29 mouse cellular contexts compared by ENCODE assay signal in genomic region chr1:51739252-51739852, GRCm38 (mm10).
A peak's percentile ranks its signal among the peaks of the same experiment; 100 is the strongest.
DNase-seq lines count a peak whose midpoint lies in the region; ATAC-seq and TF ChIP-seq lines count a peak whose summit lies in the region.
"Had no signal": no experiment of that assay in that cellular context is flagged by ENCODE, and none has a peak within 500 bp of the region (broad histone marks: within the 10 kb centered on the region; RNA-seq: fewer than 3 reads in every experiment).

No protein-coding gene starts in this region.

- ATAC-seq in limb, embryonic 11.5 days (ENCODE audit: insufficient number of reproducible peaks, low FRiP score, low TSS enrichment, low read depth) = no peak
- ATAC-seq in lung, postnatal 0 days = peak; percentile 76
- ATAC-seq in intestine, embryonic 15.5 days = no peak
- ATAC-seq: CD4-positive, CD25-positive, alpha-beta regulatory T cell, adult 4 months; forebrain, embryonic 16.5 days; liver, embryonic 12.5 days; liver, postnatal 0 days had no signal

- no peak overlapping the region for H3K4me3 ChIP-seq in gastrocnemius, adult 2 months
- H3K4me3 ChIP-seq in limb, embryonic 11.5 days (ENCODE audit: low read depth, low read length) = no peak overlapping the region
- H3K4me3 ChIP-seq in limb, embryonic 10.5 days = no peak overlapping the region
- H3K4me3 ChIP-seq in lung, postnatal 0 days (ENCODE audit: low read depth, low read length) = no peak overlapping the region
- H3K4me3 ChIP-seq in intestine, embryonic 15.5 days (replicated peaks) = no peak overlapping the region
- H3K4me3 ChIP-seq: embryonic facial prominence, embryonic 12.5 days; forebrain, embryonic 10.5 days; heart, adult 2 months; heart, embryonic 13.5 days; left cerebral cortex, adult 2 months; liver, embryonic 12.5 days; midbrain, embryonic 10.5 days had no signal

- intact Hi-C loops in gastrocnemius, adult 2 months (cut with DNase I) = no loop called here
- intact Hi-C loops in gastrocnemius, postnatal 36 days (cut with DNase I) = no loop called here

- no peaks in the 10 kb centered on the region for H3K4me1 ChIP-seq in limb, embryonic 11.5 days (ENCODE audit: control insufficient read depth, insufficient read depth, low read length)
- H3K4me1 ChIP-seq in limb, embryonic 10.5 days = no peaks in the 10 kb centered on the region
- H3K4me1 ChIP-seq in lung, postnatal 0 days (ENCODE audit: insufficient read depth, low read depth, low read length) = no peaks in the 10 kb centered on the region
- H3K4me1 ChIP-seq in intestine, embryonic 15.5 days (replicated peaks) = no peaks in the 10 kb centered on the region
- H3K4me1 ChIP-seq: embryonic facial prominence, embryonic 12.5 days; forebrain, embryonic 10.5 days; heart, embryonic 13.5 days; midbrain, embryonic 10.5 days had no signal

- no peak for TF ChIP-seq CTCF in gastrocnemius, adult 2 months (IDR thresholded peaks at IDR 0.05)
- no peak for TF ChIP-seq CTCF in lung, postnatal 0 days (IDR thresholded peaks at IDR 0.05)

- H3K9me3 ChIP-seq in limb, embryonic 11.5 days (ENCODE audit: control insufficient read depth, low read length) = no peaks in the 10 kb centered on the region
- H3K9me3 ChIP-seq in limb, embryonic 10.5 days (replicated peaks) = no peaks in the 10 kb centered on the region
- no peaks in the 10 kb centered on the region for H3K9me3 ChIP-seq in lung, postnatal 0 days (ENCODE audit: low read length)
- no peaks in the 10 kb centered on the region for H3K9me3 ChIP-seq in intestine, embryonic 15.5 days
- H3K9me3 ChIP-seq: embryonic facial prominence, embryonic 12.5 days; forebrain, embryonic 10.5 days; heart, embryonic 13.5 days; liver, embryonic 12.5 days; midbrain, embryonic 10.5 days had no signal

- TF ChIP-seq EP300 in lung, postnatal 0 days (IDR thresholded peaks at IDR 0.05) = peak; percentile 79

- H3K27me3 ChIP-seq in limb, embryonic 11.5 days (ENCODE audit: control insufficient read depth, insufficient read depth, low read length) = no peaks in the 10 kb centered on the region
- no peaks in the 10 kb centered on the region for H3K27me3 ChIP-seq in limb, embryonic 10.5 days (ENCODE audit: low read depth, poor library complexity, severe bottlenecking)
- no peaks in the 10 kb centered on the region for H3K27me3 ChIP-seq in lung, postnatal 0 days (replicated peaks; ENCODE audit: insufficient read depth, low read length)
- H3K27me3 ChIP-seq in intestine, embryonic 15.5 days (replicated peaks) = no peaks in the 10 kb centered on the region
- H3K27me3 ChIP-seq: embryonic facial prominence, embryonic 12.5 days; heart, embryonic 13.5 days; liver, embryonic 12.5 days had no signal

- no peak overlapping the region for H3K4me2 ChIP-seq in limb, embryonic 11.5 days (ENCODE audit: low read depth, severe bottlenecking)
- H3K4me2 ChIP-seq in lung, postnatal 0 days (replicated peaks; ENCODE audit: low read depth, low read length) = no peak overlapping the region
- H3K4me2 ChIP-seq in intestine, embryonic 15.5 days (replicated peaks) = no peak overlapping the region
- H3K4me2 ChIP-seq: embryonic facial prominence, embryonic 12.5 days; heart, embryonic 13.5 days; hindbrain, embryonic 14.5 days; liver, embryonic 12.5 days had no signal

- WGBS in limb, embryonic 11.5 days = 87% methylated on average over 5 of the region's 5 CpGs
- 86% methylated on average over 5 of the region's 5 CpGs for WGBS in limb, embryonic 10.5 days
- 49% methylated on average over 5 of the region's 5 CpGs for WGBS in lung, postnatal 0 days
- WGBS in intestine, embryonic 15.5 days = 69% methylated on average over 5 of the region's 5 CpGs

- H3K36me3 ChIP-seq in limb, embryonic 11.5 days (ENCODE audit: control insufficient read depth, insufficient read depth, low read length) = no peaks in the 10 kb centered on the region
- peaks cover 17% of the 10 kb centered on the region for H3K36me3 ChIP-seq in limb, embryonic 10.5 days
- no peaks in the 10 kb centered on the region for H3K36me3 ChIP-seq in lung, postnatal 0 days (ENCODE audit: insufficient read depth, low read length)
- H3K36me3 ChIP-seq in intestine, embryonic 15.5 days = no peaks in the 10 kb centered on the region
- H3K36me3 ChIP-seq: embryonic facial prominence, embryonic 12.5 days; heart, embryonic 13.5 days; liver, embryonic 12.5 days; midbrain, embryonic 10.5 days had no signal

- H3K9ac ChIP-seq in limb, embryonic 11.5 days (ENCODE audit: low read length) = no peak overlapping the region
- H3K9ac ChIP-seq in lung, postnatal 0 days (replicated peaks; ENCODE audit: low read depth) = no peak overlapping the region
- H3K9ac ChIP-seq in intestine, embryonic 15.5 days = no peak overlapping the region
- H3K9ac ChIP-seq: embryonic facial prominence, embryonic 12.5 days; heart, embryonic 13.5 days; hindbrain, embryonic 14.5 days; liver, embryonic 12.5 days; liver, postnatal 0 days had no signal

- DNase-seq in gastrocnemius, adult 2 months = no peak
- DNase-seq in gastrocnemius, postnatal 36 days = no peak
- DNase-seq in limb, embryonic 11.5 days (ENCODE audit: low spot score) = peak; percentile 18
- no peak for DNase-seq in limb, embryonic 10.5 days (ENCODE audit: low spot score)
- peak; percentile 74 for DNase-seq in lung, postnatal 0 days (ENCODE audit: low spot score)
- DNase-seq in lung, postnatal 36 days = peak; percentile 52
- DNase-seq: adrenal gland, postnatal 14 days; cerebellum, adult 11 months; cerebellum, adult 9-10 months; cerebellum, postnatal 36 days; gastrocnemius, postnatal 14 days; heart, adult 2 months; heart, postnatal 10 days; kidney, adult 11 months; kidney, postnatal 14 days; liver, postnatal 0 days; retina, postnatal 1 day; right cerebral cortex, postnatal 14 days; thymus, postnatal 4 days had no signal

- 0 out of 2 replicates have a peak overlapping the region, but pooled peaks have one; percentile 8 for H3K27ac ChIP-seq in gastrocnemius, adult 2 months
- H3K27ac ChIP-seq in limb, embryonic 11.5 days (replicated peaks; ENCODE audit: low read depth, low read length) = no peak overlapping the region
- no peak overlapping the region for H3K27ac ChIP-seq in limb, embryonic 10.5 days
- H3K27ac ChIP-seq in lung, postnatal 0 days (ENCODE audit: low read length) = no peak overlapping the region
- H3K27ac ChIP-seq in intestine, embryonic 15.5 days = no peak overlapping the region
- H3K27ac ChIP-seq: embryonic facial prominence, embryonic 12.5 days; forebrain, embryonic 10.5 days; heart, adult 2 months; heart, embryonic 13.5 days; hindbrain, embryonic 14.5 days; left cerebral cortex, adult 2 months; liver, embryonic 12.5 days; midbrain, embryonic 10.5 days had no signal

Comparison
In these comparisons a context has a peak if more than half of its experiments do, and no peak if none do; other contexts are left out.
1. DNase-seq: peak in limb, embryonic 11.5 days (single experiment), lung, postnatal 0 days (single experiment) and lung, postnatal 36 days (single experiment); none in gastrocnemius, adult 2 months (single experiment), gastrocnemius, postnatal 36 days (0 of 2) and limb, embryonic 10.5 days (single experiment).